Mouse (Mus musculus) cerebellum, adult 18-20 months (tissue): Measurements from ENCODE around the gene Cox15.

ENCODE experiments used
- DNase-seq, 2 experiments: peaks; one replicate each; pipeline ENCODE4 v3.0.0; 2021

The Cox15 gene

GRCm38 (mm10) chr19:43761543-43762256 lies 8.9 kb upstream of the Cox15 start:
- no peak for DNase-seq

- DNase-seq: peak; percentile 72
These were observed 7.7 kb upstream of the Cox15 start for GRCm38 (mm10) chr19:43760504-43760903.

GRCm38 (mm10) chr19:43754872-43755271 lies 2.1 kb upstream of the Cox15 start:
- DNase-seq: no peak

GRCm38 (mm10) chr19:43754237-43754636 lies 1.4 kb upstream of the Cox15 start:
- no peak for DNase-seq

DNA sequence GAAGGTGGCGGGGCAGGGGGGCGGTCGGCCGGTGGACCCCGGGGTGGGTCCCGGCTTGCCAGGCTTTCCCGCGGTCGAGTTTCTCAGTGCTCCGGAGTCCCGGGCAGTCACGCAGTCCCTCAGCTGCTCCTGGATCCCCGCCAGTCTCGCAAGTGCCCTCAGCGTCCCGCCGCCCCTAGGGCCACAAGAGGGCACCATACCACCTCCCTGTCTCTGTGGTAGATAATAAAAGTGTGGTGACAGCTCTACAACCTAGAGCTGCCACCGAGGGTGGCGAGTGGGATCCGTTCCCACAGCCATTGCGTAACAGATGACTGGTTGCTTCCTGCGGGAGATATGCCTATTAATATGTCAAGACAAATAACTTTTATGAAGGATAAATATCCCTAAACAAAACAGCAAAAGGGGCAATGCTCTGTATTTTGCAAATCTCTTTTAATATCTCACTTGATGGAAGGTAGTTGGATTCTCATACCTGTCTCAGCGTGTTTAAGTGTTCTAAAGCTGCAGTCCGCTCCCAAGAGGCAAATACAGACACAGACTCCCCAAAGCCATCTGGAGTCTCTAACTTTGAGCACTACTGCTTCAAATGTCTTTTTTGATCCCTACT lies 531 bp upstream of the Cox15 start:
- peak; percentile 90 to 94 for DNase-seq

DNA sequence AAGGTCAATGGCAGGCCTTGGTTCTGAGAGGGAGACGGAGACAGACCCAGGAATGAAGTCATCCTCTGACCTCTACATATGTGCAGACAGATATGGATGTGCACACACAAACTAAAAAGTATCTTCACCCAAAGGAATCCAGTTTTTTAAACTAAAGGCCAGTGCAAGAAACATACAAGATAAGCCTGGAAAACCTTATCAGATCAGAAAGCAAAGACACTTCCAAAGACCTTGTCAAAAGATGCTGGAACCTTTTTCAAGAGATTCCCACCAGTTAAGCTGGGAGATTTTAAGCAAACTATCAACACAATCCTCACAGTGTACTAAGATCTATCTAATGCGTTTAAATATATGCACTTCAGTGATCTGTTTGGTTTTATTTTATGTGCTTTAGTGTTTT lies 2.8 kb downstream of the Cox15 start:
- no peak for DNase-seq

GRCm38 (mm10) chr19:43747877-43748276 lies 4.9 kb downstream of the Cox15 start:
- DNase-seq: no peak

- DNase-seq: no peak
These were observed 7.1 kb downstream of the Cox15 start for GRCm38 (mm10) chr19:43745740-43746139.

DNA sequence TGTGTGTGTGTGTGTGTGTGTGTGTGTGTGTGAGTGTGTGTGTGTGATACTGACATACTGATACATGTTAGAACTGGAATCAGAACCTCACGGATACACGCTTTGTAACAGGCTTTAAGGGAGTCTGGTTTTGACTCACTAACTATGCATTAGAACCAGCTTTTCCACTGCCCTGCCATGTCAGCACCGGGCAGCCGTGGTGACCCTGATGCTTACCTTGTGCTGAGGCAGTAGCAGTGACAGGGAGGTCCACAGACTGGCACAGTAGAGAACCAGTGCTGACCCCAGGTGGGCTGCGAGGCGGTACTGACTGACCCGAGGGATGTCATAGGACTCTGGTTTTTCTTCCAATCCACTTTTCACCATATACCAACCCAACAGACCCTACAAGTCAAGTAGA lies 9.4 kb downstream of the Cox15 start:
- DNase-seq: no peak

DNA sequence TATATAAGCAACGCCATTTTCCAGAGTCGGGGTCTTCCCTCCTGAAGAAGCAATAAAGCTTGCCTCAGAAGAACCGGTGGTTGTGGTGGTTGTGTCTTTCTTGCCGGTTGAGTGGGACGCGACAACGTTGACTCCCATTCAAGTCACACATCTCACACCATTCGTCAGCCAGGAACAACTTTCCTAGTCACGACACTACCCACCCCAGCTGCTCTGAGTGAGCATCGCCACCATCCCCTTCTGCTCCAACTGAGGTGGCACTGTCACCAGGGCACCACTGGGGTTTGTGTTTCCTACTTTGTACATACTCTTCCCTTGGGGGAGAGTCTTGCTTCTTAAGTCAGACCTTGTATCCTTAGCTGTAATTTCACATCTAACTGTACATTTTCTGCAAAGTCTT lies 14.4 kb downstream of the Cox15 start:
- no peak for DNase-seq

GRCm38 (mm10) chr19:43731157-43731556 lies 21.6 kb downstream of the Cox15 start:
- no peak for DNase-seq

DNA sequence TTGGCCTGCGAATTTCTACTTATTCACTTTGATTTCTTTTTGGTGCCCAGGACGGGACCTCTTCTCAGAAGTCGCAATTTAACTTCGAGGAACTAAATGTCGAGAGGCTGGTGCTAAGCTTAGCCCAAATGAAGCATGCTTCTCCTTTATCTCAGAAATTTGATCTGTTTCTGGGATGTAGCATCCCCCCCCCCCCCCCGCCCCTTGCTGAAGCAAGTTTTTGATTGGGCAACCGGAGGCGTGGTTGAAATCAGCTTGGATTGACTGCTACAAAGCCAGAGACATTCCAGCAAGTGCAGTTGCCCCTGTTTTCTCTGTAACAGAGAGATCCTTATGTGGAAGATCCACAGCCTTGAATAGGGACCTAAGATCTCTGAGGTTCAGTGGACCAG lies 22.8 kb downstream of the Cox15 start:
- DNase-seq: no peak

GRCm38 (mm10) chr19:43729296-43730036 lies 23.3 kb downstream of the Cox15 start:
- no peak for DNase-seq

- DNase-seq: no peak
These were observed 26.2 kb downstream of the Cox15 start for GRCm38 (mm10) chr19:43726510-43727146.

DNA sequence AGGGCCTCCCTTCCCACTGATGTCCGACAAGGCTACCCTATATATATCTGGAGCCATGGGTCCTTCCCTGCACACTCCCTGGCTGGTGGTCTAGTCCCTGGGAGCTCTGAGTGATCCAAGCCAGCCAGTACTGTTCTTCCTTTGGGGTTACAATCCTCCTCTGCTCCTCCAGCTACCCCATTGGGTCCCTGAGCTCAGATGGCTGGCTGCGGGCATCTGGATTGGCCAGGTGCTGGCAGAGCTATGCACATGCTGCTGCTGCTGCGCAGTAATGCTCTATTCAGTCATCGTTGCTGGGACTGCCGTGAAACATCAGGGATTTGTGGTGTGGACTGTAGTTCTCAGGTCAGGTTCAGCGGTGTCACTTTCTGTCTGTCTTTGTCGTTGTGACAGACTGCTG lies 28.0 kb downstream of the Cox15 start:
- DNase-seq: no peak

GRCm38 (mm10) chr19:43724194-43724593 lies 28.6 kb downstream of the Cox15 start:
- no peak for DNase-seq

- DNase-seq: no peak
These were observed 29.3 kb downstream of the Cox15 start for GRCm38 (mm10) chr19:43723501-43723900.

GRCm38 (mm10) chr19:43722891-43723290 lies 29.9 kb downstream of the Cox15 start:
- DNase-seq: no peak

DNA sequence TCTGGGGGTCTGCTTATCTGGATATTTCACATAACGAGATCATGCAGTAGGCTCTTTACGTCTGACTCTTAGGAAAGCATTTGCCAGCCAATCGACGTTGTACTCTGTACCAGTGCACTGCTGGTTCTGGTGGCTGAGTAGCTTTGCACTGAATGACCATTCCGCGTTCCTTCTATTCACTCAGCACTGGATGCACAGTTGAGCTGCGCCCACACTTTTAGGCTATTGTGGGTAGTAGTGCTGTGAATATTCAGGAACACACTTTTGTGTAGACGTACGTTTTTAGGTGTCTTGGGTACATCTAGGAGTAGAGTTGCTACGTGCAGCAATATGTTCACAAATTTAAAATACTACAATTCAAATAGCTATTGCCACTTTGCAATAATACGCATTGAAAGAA lies 32.7 kb downstream of the Cox15 start:
- DNase-seq: no peak

GRCm38 (mm10) chr19:43711971-43712370 lies 40.8 kb downstream of the Cox15 start:
- no peak for DNase-seq

DNA sequence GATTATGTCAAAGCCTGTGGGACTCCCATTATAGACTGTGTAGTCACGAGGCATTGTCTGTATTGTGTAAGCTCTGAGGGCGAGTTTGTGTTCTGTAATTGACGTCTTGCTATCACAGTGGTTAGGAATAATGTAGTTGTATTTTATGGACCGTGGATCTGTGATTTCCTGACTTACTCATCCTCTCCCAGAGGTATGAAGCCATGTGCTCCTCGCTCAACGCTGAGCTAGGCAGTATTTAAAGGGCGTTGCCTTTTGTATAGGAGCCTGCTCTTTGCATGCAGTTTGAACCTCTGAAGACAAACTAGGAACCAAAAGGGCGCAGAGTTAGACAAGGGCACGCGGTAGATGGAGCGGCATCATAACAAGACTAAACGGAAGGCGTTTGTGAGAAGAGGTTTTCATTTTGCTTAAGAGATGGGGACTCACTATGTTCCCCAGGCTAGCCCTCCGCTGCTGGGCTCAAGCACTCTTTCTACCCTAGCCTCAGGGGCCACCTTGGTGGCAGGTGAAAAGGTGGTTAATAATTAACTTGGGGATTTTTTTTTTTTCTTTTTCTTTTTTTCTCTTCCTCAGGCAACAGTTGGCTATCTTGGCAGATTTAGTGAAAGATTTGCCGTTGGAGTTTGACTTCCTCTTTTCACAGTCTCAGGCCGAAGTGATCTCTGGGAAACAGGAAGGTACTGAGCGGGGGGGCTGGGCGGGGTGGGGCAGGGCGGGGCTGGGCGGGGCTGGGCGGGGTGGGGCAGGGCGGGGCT lies 41.5 kb downstream of the Cox15 start:
- DNase-seq: no peak

- no peak for DNase-seq
These were observed 43.5 kb downstream of the Cox15 start for GRCm38 (mm10) chr19:43709317-43709716.

- no peak for DNase-seq
These were observed 44.6 kb downstream of the Cox15 start for GRCm38 (mm10) chr19:43708206-43708605.
